Mouse (Mus musculus): ENCODE measurements around the gene Cstad. TPM values are rescaled to one million over a fixed set of nuclear protein-coding genes. Genes with fewer than 3 reads are reported as not detected.

The Cstad gene
- total RNA-seq, 1 experiment = 0.54 TPM

- Histone ChIP-seq H3K27ac (ENCODE audit: insufficient read depth, low read depth, low read length, poor library complexity, severe bottlenecking) (no peak overlapping the region), H3K9ac (ENCODE audit: insufficient read depth, low read depth, low read length, poor library complexity, severe bottlenecking) (no peak overlapping the region), H3K4me1 (ENCODE audit: control insufficient read depth in 2 of 2, insufficient read depth in 2 of 2, low read length in 2 of 2, poor library complexity in 1 of 2) (peaks cover 1 to 13% of the 10 kb centered on the region in 2 experiments; a peak in 3 of 4 replicates), H3K9me3 (ENCODE audit: control insufficient read depth, insufficient read depth, low read depth, low read length) (no peaks in the 10 kb centered on the region; the same call in 1 of the 2 replicates), H3K36me3 (ENCODE audit: control insufficient read depth, insufficient read depth, low read length, poor library complexity, severe bottlenecking) (no peaks in the 10 kb centered on the region), H3K4me3 (ENCODE audit: insufficient read depth in 1 of 2, low read depth in 1 of 2, low read length in 2 of 2, poor library complexity in 1 of 2, severe bottlenecking in 1 of 2) (peak overlapping the region in 1 of 2 experiments; percentile 88; a peak in 1 of 4 replicates)
- in situ Hi-C loops (cut with MboI; ENCODE audit: low sequenced_read_pairs in 2 of 2, unreplicated experiment in 2 of 2) = no loop called here
- DNase-seq (ENCODE audit: low read depth, low spot score) = no peak
- TF ChIP-seq ZNF384 (IDR thresholded peaks at IDR 0.05; ENCODE audit: low read depth, low read length) (no peak), MAFK (IDR thresholded peaks at IDR 0.05; ENCODE audit: insufficient read depth, low read depth, low read length) (no peak), CHD2 (IDR thresholded peaks at IDR 0.05; ENCODE audit: low read depth, low read length) (no peak)
These were observed 1.1 kb upstream of the Cstad start for GRCm38 (mm10) chr2:30593636-30594310.

DNA sequence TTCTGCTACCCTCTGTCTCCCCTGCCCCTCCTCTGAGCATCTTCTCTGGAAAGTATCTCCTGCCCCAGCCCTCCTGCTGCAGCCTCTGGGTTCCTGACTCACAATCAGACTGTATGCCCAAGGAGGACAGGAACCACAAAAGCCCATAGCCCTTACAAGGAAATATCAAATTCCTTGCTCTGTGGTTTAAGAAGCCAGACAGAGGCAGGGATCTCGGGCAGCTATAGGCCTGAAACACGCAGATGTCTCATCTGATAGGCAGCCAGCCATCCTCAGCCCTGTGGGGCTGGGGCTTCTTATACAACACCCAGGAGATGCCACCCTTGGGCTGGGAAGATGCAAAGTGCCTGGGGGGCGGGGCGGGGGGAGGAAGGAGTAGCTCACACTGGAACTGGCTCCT is 956 bp downstream of the Cstad start:
- Histone ChIP-seq H3K36me3 (ENCODE audit: control insufficient read depth, insufficient read depth, low read length, poor library complexity, severe bottlenecking) (no peaks in the 10 kb centered on the region), H3K4me1 (ENCODE audit: control insufficient read depth in 2 of 2, insufficient read depth in 2 of 2, low read length in 2 of 2, poor library complexity in 1 of 2) (peaks cover 5 to 20% of the 10 kb centered on the region in 2 experiments), H3K9me3 (ENCODE audit: control insufficient read depth, insufficient read depth, low read depth, low read length) (no peaks in the 10 kb centered on the region; the same call in 1 of the 2 replicates), H3K4me3 (ENCODE audit: insufficient read depth in 1 of 2, low read depth in 1 of 2, low read length in 2 of 2, poor library complexity in 1 of 2, severe bottlenecking in 1 of 2) (peak overlapping the region in 1 of 2 experiments; percentile 88; a peak in 1 of 4 replicates), H3K27ac (ENCODE audit: insufficient read depth, low read depth, low read length, poor library complexity, severe bottlenecking) (no peak overlapping the region), H3K9ac (ENCODE audit: insufficient read depth, low read depth, low read length, poor library complexity, severe bottlenecking) (no peak overlapping the region)
- DNase-seq (ENCODE audit: low read depth, low spot score) = no peak
- in situ Hi-C loops (cut with MboI; ENCODE audit: low sequenced_read_pairs in 2 of 2, unreplicated experiment in 2 of 2) = no loop called here
- TF ChIP-seq HCFC1 (IDR thresholded peaks at IDR 0.05; ENCODE audit: borderline replicate concordance, insufficient read depth, low read length) (no peak), CHD2 (IDR thresholded peaks at IDR 0.05; ENCODE audit: low read depth, low read length) (no peak), ZC3H11A (IDR thresholded peaks at IDR 0.05; ENCODE audit: borderline replicate concordance, low read depth, low read length) (no peak), MAFK (IDR thresholded peaks at IDR 0.05; ENCODE audit: insufficient read depth, low read depth, low read length) (no peak), ZNF384 (IDR thresholded peaks at IDR 0.05; ENCODE audit: low read depth, low read length) (no peak)

DNA sequence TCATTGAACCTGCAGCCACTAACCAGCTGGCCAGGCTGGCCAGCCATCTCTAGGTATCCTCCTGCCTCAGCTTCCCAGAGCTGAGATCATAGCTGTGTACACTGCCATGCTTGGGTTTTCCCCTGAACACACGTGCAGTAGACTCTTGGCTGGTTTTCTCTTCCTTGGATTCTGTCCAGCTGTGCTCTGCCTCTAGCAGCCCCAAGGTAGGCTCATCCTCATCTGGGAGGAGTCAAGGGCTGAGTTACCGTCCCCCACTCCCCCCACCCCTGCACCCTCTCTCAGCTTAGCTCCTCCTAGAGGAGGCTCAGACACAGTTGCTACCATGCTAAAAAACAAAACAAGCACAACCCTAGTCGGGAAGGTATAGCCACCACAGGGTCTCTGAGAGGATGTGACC is 4.8 kb downstream of the Cstad start:
- in situ Hi-C loops (cut with MboI; ENCODE audit: low sequenced_read_pairs in 2 of 2, unreplicated experiment in 2 of 2) = no loop called here
- Histone ChIP-seq H3K9ac (ENCODE audit: insufficient read depth, low read depth, low read length, poor library complexity, severe bottlenecking) (no peak overlapping the region), H3K9me3 (ENCODE audit: control insufficient read depth, insufficient read depth, low read depth, low read length) (no peaks in the 10 kb centered on the region; the same call in 1 of the 2 replicates), H3K36me3 (ENCODE audit: control insufficient read depth, insufficient read depth, low read length, poor library complexity, severe bottlenecking) (no peaks in the 10 kb centered on the region), H3K27ac (ENCODE audit: insufficient read depth, low read depth, low read length, poor library complexity, severe bottlenecking) (no peak overlapping the region), H3K4me1 (ENCODE audit: control insufficient read depth in 2 of 2, insufficient read depth in 2 of 2, low read length in 2 of 2, poor library complexity in 1 of 2) (peaks cover 4 to 27% of the 10 kb centered on the region in 2 experiments), H3K4me3 (ENCODE audit: insufficient read depth in 1 of 2, low read depth in 1 of 2, low read length in 2 of 2, poor library complexity in 1 of 2, severe bottlenecking in 1 of 2) (no peak overlapping the region)
- no peak for DNase-seq (ENCODE audit: low read depth, low spot score)
- no peak for TF ChIP-seq HCFC1 (IDR thresholded peaks at IDR 0.05; ENCODE audit: borderline replicate concordance, insufficient read depth, low read length)
- TF ChIP-seq MAFK (IDR thresholded peaks at IDR 0.05; ENCODE audit: insufficient read depth, low read depth, low read length) = no peak
- no peak for TF ChIP-seq ZNF384 (IDR thresholded peaks at IDR 0.05; ENCODE audit: low read depth, low read length)
- TF ChIP-seq CHD2 (IDR thresholded peaks at IDR 0.05; ENCODE audit: low read depth, low read length) = no peak
- TF ChIP-seq ZC3H11A (IDR thresholded peaks at IDR 0.05; ENCODE audit: borderline replicate concordance, low read depth, low read length) = no peak

GRCm38 (mm10) chr2:30600291-30600690 is 5.5 kb downstream of the Cstad start:
- no peak overlapping the region for H3K27ac ChIP-seq (ENCODE audit: insufficient read depth, low read depth, low read length, poor library complexity, severe bottlenecking)
- in situ Hi-C loops (cut with MboI; ENCODE audit: low sequenced_read_pairs in 2 of 2, unreplicated experiment in 2 of 2) = no loop called here
- no peak overlapping the region for H3K9ac ChIP-seq (ENCODE audit: insufficient read depth, low read depth, low read length, poor library complexity, severe bottlenecking)
- TF ChIP-seq ZC3H11A (IDR thresholded peaks at IDR 0.05; ENCODE audit: borderline replicate concordance, low read depth, low read length) (no peak), MAFK (IDR thresholded peaks at IDR 0.05; ENCODE audit: insufficient read depth, low read depth, low read length) (no peak), ZNF384 (IDR thresholded peaks at IDR 0.05; ENCODE audit: low read depth, low read length) (no peak)
- peak overlapping the region in 1 of 2 experiments; percentile 46; a peak in 1 of 4 replicates for H3K4me3 ChIP-seq (ENCODE audit: insufficient read depth in 1 of 2, low read depth in 1 of 2, low read length in 2 of 2, poor library complexity in 1 of 2, severe bottlenecking in 1 of 2)
- no peaks in the 10 kb centered on the region; the same call in 1 of the 2 replicates for H3K9me3 ChIP-seq (ENCODE audit: control insufficient read depth, insufficient read depth, low read depth, low read length)
- H3K36me3 ChIP-seq (ENCODE audit: control insufficient read depth, insufficient read depth, low read length, poor library complexity, severe bottlenecking) = no peaks in the 10 kb centered on the region
- H3K4me1 ChIP-seq (ENCODE audit: control insufficient read depth in 2 of 2, insufficient read depth in 2 of 2, low read length in 2 of 2, poor library complexity in 1 of 2) = peaks cover 3 to 27% of the 10 kb centered on the region in 2 experiments
- no peak for DNase-seq (ENCODE audit: low read depth, low spot score)

Data from ES-E14 (cell line).